Mouse (Mus musculus) c-Kit-positive CD71-negative TER-119-negative erythroid progenitor cells, embryonic 14.5 days (primary cell): ENCODE measurements at regions not wholly inside any gene's neighbourhood (a gene's known extent, or its start where the extent isn't known, plus 50 kb on each side); places are given as distances from the start of the nearest gene placed in this dataset.
A peak's percentile ranks its signal among the peaks of the same experiment; 100 is the strongest.
"Not testable (repeated sequence)": the region's sequence is repeated elsewhere in the genome, so short reads cannot be mapped to it uniquely, and the experiment has no call there.

ENCODE experiments used
- DNase-seq: peaks from one replicate; pipeline ENCODE4 v3.0.0-alpha.2; 2013; ENCODE audit warnings: low read depth

GRCm38 (mm10) chr3:130828346-130828745, 98.1 kb upstream of the Rpl34 start:
- no peak for DNase-seq

DNA sequence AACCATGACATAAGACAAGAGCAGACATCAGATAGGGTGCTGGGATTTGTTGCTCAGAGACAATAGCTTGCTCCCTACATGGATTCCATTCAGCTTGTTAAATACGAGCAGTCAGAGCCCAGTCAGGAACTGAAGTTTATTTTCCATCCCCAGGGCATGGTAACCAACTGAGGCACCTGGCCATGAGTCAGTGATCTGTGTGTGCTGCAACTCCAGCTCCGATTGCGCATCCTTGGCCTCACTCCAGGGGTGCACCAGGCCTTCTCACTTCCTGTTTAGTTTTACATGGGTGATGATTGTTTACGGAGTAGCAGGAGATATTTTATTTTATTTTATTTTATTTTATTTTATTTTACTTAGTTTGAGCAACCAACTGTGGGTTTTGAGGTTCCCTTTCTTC, 97.7 kb upstream of the Rpl34 start:
- DNase-seq: no peak

DNA sequence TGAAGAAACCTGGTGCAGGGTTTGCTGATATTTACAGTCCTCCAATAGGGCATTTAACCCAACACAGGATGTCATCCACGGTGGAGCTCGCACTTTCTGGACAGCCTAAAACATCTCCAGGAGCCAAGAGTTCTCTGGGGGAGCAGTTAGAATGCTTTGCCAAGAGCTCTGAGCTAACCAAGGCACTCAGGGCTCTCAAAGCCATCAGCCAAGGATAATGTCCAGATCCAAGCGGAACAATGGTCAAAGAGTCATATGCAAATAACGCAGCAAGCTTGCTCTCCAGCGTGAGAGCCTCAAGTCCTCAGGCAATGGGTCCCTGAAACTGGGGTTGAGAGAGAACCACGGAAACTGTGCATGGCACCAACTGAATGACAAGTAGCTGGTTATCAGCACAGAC, 96.8 kb upstream of the Rpl34 start:
- DNase-seq: no peak

DNA sequence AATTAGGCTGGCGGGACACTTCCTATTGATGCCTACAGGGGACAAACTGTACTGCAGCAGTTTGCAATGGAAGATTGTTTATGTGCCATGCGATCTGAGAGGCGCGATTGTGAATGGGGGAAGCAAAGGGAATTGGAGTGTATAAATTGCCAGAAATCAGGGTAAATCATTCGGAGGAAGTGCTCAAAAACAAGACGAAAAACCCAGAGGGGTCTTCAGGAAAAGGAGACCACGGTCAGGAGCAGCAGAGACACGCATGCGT, 89.6 kb upstream of the Rpl34 start:
- no peak for DNase-seq

DNA sequence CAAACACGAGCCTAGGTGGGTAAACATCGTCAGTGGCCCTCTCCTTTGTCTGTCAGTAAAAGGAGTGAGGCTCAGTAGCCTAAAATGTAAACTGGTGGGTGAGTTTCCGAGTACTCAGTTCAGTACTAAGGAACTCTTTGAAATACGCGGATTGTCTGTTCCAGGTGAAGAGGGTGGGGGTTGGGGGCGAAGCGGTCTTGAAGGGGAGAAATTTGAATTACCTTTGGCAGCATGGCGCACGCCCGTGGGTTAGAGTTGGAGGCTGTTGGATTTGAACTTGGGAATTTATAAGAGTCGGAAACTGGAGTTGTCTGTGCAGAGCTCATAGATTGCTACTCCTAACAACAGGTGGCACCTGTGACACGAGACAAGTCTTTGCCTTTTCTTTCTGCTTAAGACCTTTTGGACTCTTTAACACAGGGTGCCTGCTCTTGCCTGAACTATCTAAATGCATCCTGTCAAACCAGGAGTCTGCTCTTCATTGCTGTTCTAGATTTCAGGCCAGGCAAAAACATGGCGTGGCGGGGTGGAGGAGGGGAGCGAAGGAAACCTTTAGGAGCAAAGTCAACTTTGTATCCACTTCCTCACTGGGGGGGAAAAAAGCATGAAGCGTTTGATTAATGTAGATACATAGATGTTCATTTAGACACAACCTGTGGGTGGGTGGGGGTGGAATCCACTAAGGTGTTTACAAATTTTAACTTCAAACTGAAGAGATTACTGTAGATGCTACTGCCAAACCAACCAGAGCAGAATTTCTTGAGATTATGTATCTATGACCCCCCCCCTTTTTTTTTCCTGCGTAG, 89.0 kb upstream of the Rpl34 start:
- DNase-seq: no peak

DNA sequence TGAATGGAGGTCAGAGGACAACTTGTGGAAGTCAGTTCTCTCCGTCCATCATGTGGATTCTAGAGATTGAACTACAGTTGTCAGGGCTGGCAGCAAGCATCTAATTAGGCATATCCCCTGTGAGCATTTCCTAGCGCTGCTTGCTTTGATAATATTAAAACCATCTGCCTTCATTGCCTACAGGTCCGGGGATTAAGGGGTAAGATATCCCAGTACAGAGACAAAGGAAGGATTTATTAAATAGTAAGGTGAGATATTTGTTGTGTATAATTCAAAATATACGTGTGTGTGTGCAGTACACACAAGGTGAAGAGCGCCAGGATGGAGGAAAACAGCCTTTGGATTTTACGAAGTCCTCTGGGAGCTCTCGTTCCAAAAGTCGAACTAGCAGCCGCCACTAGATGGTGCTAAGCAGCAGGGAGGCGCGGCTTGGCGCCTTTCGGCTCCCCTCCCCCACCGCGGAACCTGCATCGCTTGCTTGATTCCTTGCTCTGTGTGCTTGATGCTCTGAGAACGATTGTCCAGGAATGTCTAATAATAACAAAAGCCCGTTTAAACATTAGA, 88.4 kb upstream of the Rpl34 start:
- DNase-seq: peak; percentile 64

GRCm38 (mm10) chr3:130809696-130810665, 79.8 kb upstream of the Rpl34 start:
- no peak for DNase-seq

DNA sequence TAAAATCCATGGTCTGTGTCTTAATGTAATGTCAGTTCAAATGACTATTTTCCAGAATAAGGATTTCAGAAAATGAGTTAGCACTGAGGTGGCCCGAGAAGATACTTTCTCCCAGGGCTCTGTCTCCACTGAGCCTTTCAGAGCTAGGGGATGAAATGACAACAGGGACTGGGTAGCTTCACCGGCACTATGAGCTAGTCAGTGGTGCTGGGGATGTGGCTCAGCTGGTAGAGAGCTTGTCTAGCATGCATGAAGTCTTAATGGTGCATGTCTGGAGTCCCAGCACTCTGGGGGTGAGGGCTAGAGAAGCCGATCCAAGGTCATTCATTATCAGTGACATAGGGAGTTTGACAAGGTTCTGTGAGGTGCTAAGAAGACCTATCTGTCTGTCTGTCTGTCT, 75.1 kb upstream of the Rpl34 start:
- no peak for DNase-seq

- DNase-seq: no peak
These were observed 74.1 kb upstream of the Rpl34 start for GRCm38 (mm10) chr3:130804327-130804662.

DNA sequence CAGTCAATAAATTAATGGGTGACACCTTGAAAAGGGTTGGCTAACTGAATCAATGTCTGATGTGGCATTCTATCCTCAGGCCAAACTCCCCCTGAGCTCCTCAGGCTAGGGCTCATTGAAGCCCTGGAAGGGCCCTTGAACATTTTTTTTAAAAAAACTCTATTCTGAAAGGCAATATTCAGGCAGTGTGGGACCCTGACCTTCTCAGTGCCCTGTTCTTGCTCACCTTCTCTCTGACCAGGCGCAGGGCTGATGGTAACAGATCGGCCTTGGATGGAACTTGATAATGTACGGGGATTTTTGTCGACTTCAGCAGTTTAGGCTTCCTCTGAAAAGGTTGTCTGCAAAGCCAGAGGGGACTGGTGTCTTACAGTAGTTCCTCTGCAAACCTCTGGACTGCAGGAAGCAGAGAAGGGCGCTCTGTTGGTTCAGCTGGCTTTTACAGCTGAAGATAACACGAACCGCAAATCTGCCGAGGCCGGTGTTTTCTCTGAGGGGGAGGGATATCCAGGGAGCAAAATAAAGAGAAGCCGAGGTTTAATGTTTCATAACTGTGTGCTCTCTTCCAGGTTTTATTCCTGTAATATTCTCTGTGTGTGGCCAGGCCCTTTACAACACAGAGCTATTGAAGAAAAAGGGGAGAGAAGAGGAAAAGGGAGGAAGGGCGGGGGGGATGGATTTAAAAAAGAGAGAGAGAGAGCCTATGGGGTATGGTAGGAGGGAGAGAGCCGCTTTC, 73.6 kb upstream of the Rpl34 start:
- no peak for DNase-seq

DNA sequence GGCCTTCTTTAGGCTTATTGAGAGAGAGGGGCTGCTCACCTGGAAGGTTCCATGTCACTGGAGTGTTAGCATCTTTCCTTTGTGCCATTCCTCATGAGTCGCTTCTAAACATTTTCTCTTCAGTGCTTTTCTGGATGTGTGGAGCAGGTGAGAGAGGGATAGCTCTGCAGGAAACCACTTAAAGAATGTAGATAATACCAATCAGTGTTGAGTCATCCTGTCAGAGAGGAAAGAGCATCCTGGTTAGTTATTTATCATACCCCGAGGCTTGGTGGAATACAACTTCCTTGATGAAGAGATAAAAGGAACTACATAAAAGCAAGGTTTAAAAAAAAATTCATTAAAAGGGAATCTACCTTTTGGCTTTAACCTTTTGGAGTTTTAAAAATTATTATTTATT, 69.8 kb upstream of the Rpl34 start:
- DNase-seq: no peak

DNA sequence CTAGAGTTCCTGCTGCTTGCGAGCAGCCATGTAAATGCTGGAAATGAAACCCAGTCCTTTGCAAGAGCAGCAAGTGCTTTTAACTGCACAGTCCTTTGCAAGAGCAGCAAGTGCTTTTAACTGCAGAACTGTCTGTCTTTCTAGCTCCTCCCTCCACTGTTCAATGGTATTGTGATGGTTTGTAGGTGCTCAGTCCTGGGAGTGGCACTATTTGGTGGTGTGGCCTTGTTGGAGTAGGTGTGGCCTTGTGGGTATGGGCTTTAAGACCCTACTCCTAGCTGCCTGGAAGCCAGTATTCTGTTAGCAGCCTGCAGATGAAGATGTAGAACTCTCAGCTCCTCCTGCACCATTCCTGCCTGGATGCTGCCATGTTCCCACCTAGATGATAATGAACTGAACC, 67.8 kb upstream of the Rpl34 start:
- not testable (repeated sequence) for DNase-seq

GRCm38 (mm10) chr3:130796531-130796930, 66.3 kb upstream of the Rpl34 start:
- DNase-seq: no peak

DNA sequence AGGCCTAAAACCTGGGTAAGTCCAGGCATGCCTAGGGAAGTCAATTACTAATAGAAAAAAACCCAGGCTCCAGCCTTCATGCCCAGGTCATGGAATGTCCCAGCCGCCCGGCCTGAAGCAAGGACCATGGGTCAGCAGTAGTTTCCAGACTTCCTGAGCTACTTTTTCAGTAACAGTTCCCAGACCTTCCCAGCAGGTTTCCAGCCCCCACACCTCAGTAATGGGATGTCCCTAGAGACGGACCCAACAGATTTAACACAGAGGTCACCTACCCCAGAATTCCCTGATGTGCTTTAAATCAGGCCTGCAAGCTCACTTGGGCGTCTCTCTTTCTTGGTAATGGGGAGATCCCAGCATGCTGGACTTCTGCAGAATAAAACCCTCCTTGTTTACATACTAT, 65.2 kb upstream of the Rpl34 start:
- DNase-seq: no peak

GRCm38 (mm10) chr3:130794142-130794925, 64.1 kb upstream of the Rpl34 start:
- no peak for DNase-seq

DNA sequence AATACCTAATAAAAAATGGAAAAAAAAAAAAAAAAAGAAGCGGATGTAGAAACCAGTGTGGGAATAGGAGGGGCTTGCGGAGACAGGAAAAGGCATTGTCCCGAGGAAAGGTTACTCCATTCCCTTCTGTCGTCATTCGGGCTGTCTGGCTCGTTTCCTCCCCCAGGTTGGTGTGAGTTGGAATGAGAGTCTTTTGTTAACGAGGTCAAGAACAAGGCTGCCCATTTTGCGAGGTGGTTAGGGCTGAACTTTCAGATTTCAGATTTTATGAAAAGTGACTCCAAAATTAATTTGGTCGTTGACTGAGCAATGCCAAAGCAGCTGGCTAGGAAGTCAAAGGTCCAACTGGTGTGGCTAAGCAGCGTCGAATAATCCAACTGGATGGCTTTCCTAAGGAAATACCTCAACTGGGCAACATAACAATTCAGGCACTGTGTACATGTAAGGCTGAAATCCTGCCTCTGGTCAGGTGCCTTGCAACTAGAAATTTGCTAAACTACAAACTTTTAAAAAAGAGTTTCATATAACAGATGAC, 50.6 kb upstream of the Rpl34 start:
- no peak for DNase-seq
